Mouse (Mus musculus) lung, adult 2 months (tissue): ENCODE data around the gene Gm20388. TPM values are rescaled to one million over a fixed set of nuclear protein-coding genes. Genes with fewer than 3 reads are reported as not detected.

Experiments used
- DNase-seq: peaks from one replicate; pipeline ENCODE4 v3.0.0; 2022
- H3K4me1 ChIP-seq: fragments of 200-500 bp; 2 replicates; pipeline ENCODE4 v1.6.1; 2011; ENCODE audit warnings: low read length; ENCODE audit not compliant: control insufficient read depth, insufficient read depth
- H3K4me3 ChIP-seq: fragments of 200-500 bp; replicated peaks from 2 replicates; pipeline ENCODE3; 2011; ENCODE audit warnings: low read depth, mild to moderate bottlenecking, control low read depth, low read length; ENCODE audit errors: extremely low read depth
- CTCF ChIP-seq: fragments of 200-500 bp; IDR thresholded peaks from 2 replicates; pipeline ENCODE4 v1.5.1; 2011; ENCODE audit warnings: mild to moderate bottlenecking, low read length, control low read depth; ENCODE audit not compliant: insufficient read depth
- POLR2A ChIP-seq: fragments of 200-500 bp; IDR thresholded peaks from 2 replicates; pipeline ENCODE4 v1.6.1; 2011; ENCODE audit warnings: low read depth, mild to moderate bottlenecking, control low read depth, low read length, borderline replicate concordance; ENCODE audit errors: extremely low read depth
- WGBS: fragments of 180-500 bp; shearing (Covaris S2); methylation state at CpG from one replicate; pipeline ENCODE4 v1.1.7; 2018; 5-methylcytosine and 5-hydroxymethylcytosine counted together
- polyA plus RNA-seq: library from polyadenylated mRNA; depleted of rRNA; stranded (reverse); fragments of >200 nt; gene quantifications from 2 replicates; pipeline ENCODE4 v1.2.3, GENCODE M21; 2012

Gene Gm20388
- polyA plus RNA-seq, 1 experiment = 67.8 TPM

GRCm38 (mm10) chr8:120828279-120828678 lies 917.6 kb downstream of the Gm20388 start:
- peak; percentile 82 for TF ChIP-seq CTCF
- no peak for TF ChIP-seq POLR2A
- 30% methylated on average over 14 of the region's 14 CpGs for WGBS
- H3K4me3 ChIP-seq = no peak overlapping the region
- peaks cover 17% of the 10 kb centered on the region for H3K4me1 ChIP-seq
- DNase-seq = peak; percentile 62

DNA sequence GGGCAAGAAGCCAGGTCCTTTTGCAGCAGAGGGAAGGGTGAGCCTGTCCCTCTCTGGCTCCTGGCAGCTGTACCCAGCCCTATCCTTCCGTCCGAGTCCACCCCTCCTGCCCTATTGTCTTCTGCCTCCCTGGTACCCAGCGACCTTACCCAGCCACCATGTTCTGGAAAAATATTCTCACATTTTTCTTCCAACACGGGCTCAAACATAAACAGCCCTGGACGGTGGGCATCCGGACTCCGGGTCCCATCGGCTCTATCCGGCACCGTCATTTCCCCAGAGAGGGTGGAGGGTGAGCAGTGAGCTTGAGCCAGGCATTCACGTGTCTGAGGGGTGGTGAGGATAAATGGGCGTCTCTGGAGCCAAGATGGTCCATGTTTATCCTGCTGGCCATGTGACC lies 920.0 kb downstream of the Gm20388 start:
- WGBS = 40% methylated on average over 12 of the region's 12 CpGs
- no peak overlapping the region for H3K4me3 ChIP-seq
- TF ChIP-seq CTCF = no peak
- TF ChIP-seq POLR2A = 0 out of 2 replicates have a peak, but pooled peaks have one; percentile 8
- peaks cover 14% of the 10 kb centered on the region for H3K4me1 ChIP-seq
- peak; percentile 50 for DNase-seq

GRCm38 (mm10) chr8:120832022-120832421 lies 921.4 kb downstream of the Gm20388 start:
- peaks cover 14% of the 10 kb centered on the region for H3K4me1 ChIP-seq
- DNase-seq = peak; percentile 30
- H3K4me3 ChIP-seq = peak overlapping the region; percentile 32
- 8% methylated on average over 11 of the region's 14 CpGs for WGBS
- TF ChIP-seq CTCF (no peak), POLR2A (no peak)

DNA sequence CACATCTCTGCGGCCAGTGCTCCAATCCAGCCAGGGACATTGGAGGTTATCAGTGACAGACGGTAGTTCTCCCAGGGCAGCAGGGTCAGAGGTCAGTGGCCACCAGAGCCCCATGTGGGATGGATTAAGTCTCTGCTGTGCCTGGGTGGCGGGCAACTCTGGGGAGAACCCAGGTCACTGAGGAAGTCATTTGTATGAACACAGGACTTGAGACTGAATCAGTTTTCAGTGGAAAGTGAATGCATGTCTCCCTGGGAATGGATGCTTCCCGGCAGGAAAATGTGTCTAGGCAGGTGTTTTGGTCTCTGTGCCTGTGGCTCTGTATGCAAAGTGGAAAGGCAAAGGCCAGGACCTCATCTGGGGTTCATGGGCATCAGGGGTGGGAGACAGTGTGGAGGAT lies 922.6 kb downstream of the Gm20388 start:
- H3K4me3 ChIP-seq = no peak overlapping the region
- WGBS = 65% methylated on average over 4 of the region's 4 CpGs
- DNase-seq = no peak
- H3K4me1 ChIP-seq = peaks cover 14% of the 10 kb centered on the region
- TF ChIP-seq CTCF (no peak), POLR2A (no peak)

- no peak for DNase-seq
- WGBS = 90% methylated on average over 14 of the region's 14 CpGs
- no peak for TF ChIP-seq CTCF
- TF ChIP-seq POLR2A = no peak
- no peak overlapping the region for H3K4me3 ChIP-seq
- no peaks in the 10 kb centered on the region for H3K4me1 ChIP-seq
Measured at GRCm38 (mm10) chr8:120839031-120839430, 928.4 kb downstream of the Gm20388 start.

DNA sequence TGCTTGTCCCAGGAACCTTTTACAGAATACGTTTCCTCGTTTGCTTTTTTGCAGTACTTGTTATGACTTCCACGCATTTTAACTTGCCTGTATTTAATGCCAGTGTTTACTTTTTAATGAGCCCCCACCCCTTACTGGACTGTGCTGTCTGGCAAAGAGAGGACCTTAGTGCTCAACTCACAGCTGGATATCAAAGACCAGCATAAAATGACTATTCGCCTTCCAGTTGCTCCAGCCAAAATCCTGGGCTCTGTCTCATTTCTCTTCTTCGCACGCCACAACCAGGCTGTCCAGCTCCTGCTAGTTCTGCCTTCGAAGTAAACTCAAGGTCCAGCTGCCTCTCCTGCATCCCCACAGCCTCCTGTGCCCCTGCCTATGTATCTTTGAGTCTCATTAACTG lies 932.4 kb downstream of the Gm20388 start:
- Histone ChIP-seq H3K4me3 (no peak overlapping the region), H3K4me1 (no peaks in the 10 kb centered on the region)
- no peak for TF ChIP-seq CTCF
- no peak for TF ChIP-seq POLR2A
- no peak for DNase-seq
- WGBS = 59% methylated on average over 7 of the region's 7 CpGs

- Histone ChIP-seq H3K4me3 (no peak overlapping the region), H3K4me1 (no peaks in the 10 kb centered on the region)
- DNase-seq = no peak
- no peak for TF ChIP-seq CTCF
- no peak for TF ChIP-seq POLR2A
- 84% methylated on average over 5 of the region's 5 CpGs for WGBS
Measured at GRCm38 (mm10) chr8:120846018-120846417, 935.4 kb downstream of the Gm20388 start.

GRCm38 (mm10) chr8:120847279-120847678 lies 936.6 kb downstream of the Gm20388 start:
- TF ChIP-seq POLR2A (no peak), CTCF (no peak)
- 16% methylated on average over 4 of the region's 4 CpGs for WGBS
- H3K4me3 ChIP-seq = no peak overlapping the region
- DNase-seq = no peak
- no peaks in the 10 kb centered on the region for H3K4me1 ChIP-seq

DNA sequence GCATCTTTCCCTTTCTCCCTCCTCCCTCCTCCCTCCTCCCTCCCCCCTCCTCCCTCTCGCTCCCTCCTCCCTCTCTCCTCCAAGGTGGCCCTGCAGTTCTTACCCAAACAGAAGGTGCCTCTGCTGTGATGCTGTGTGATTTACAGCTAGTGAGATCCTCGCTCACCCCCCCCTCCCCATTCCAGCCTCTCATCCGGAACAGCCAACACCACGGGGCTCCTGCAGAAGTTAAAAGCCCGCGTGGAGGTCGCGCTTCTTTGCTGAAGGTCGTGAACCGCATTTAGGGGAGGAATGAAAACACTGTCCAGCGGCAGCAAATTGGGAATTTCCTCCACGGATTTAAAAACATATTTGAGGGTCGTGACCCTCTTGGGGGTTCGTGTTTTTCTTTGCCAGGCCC lies 937.1 kb downstream of the Gm20388 start:
- WGBS = 21% methylated on average over 13 of the region's 14 CpGs
- TF ChIP-seq CTCF (no peak), POLR2A (no peak)
- Histone ChIP-seq H3K4me1 (no peaks in the 10 kb centered on the region), H3K4me3 (no peak overlapping the region)
- DNase-seq = no peak

DNA sequence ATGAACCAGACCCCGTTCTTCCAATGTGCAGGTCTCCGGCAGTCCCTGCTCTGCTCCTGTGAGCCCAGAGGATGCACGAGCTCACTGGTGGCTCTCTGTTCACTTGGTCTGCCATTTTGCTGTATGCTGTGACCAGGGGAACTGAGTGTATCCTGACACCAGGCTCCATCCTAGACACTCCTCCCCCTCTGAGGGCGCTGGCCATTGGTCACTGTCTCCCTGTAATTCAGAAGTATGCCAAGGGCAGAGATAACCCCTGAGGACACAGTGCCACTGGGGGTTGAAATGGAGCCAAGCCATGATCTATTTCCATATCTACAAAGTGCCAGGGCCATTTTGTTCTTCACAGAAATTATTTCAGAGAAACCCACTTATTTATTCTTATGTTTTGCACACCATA lies 937.8 kb downstream of the Gm20388 start:
- DNase-seq = no peak
- WGBS = 68% methylated on average over 4 of the region's 4 CpGs
- Histone ChIP-seq H3K4me3 (no peak overlapping the region), H3K4me1 (no peaks in the 10 kb centered on the region)
- TF ChIP-seq POLR2A (no peak), CTCF (no peak)
